Mouse (Mus musculus) adipose tissue, adult 10 weeks (tissue): ENCODE measurements around the gene Pclaf. TPM values are rescaled to one million over a fixed set of nuclear protein-coding genes. Genes with fewer than 3 reads are reported as not detected.

ENCODE experiments used
- polyA plus RNA-seq: library from polyadenylated mRNA; stranded (reverse); fragments of 350-450 nt; fragmentation: Illumina TruSeq; extraction: RNeasy Lipid Tissue Mini Kit (QIAGEN cat#74804); gene quantifications from one replicate; pipeline ENCODE4 v1.2.3, GENCODE M21; 2014; ENCODE audit warnings: low read depth, low replicate concordance

Gene Pclaf
- 1.4 TPM for polyA plus RNA-seq

DNA sequence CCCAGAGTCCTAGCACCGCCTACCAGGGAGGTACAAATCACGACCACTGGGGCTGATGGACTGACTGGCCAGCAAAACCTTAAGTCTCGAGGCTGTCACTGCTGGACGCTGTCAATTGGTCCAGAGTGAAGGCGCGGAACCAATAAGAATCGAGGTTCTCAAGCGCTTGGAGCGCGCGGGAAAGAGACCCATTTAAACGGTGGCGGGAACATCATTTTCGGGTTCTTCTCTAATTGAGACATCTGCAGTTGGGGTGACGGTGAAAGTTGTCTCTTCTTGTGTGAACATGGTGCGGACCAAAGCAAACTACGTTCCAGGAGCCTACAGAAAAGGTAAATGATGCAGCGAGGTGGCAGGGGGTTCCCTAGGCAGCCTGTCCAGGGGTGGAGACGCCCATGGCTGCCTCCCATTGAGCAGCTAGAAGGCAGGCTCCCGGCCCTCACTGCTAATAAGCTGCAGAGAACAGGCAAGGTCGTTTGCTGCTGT is at the start of gene Pclaf:
Pclaf (plus strand) TSS at position 95 of the 486 bp plus-strand sequence.

DNA sequence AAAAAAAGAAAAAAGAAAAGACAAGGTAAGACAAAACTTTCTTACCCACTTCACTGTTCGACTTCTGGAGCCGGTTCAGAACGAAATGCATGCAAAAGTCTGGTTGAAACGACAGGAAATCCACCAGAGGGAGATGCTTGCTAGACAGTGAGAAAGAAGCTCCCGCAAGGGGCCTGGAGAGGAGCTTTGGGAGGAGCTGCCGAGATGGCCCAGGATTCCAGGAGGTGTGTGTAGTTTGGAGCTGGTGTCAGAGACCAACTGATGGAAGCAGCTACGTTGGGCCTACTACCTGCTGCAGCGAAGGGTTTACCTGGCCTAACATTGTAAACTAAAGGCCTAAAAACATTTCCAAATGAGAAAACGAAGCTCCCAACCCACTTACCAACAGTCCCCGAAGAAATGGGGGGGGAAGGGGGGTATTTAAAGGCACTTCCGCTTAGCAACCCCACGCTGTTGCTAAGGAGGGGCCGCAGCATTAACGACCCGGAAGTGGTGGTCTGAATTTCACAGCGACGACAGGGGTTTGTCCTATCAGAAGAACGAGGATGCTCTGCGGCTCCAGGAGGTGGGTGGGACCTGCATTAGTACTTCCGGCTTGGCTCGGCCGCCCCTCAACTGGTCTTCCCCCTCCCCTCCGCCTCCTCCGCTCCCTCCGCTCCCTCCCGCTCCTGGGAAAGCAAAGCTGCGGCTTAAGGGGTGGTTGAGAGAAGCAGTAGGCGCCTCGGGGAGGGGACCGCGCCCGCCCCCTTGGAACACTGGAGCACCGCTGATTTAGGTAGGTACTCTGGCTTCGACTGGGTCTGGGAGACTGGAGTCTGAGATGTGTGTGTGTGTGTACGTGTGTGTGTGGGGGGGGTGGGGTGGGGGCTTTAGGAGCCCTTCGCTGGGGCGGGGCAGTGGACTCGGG is 18.6 kb downstream of the Pclaf start, which contains the start of the genes Trip4 and Csnk1g1:
Trip4 (minus strand) TSS at position 401 of the 907 bp plus-strand sequence.
Csnk1g1 (plus strand) TSS at position 531 of the 907 bp plus-strand sequence.

Other genes starting within 250 kb of the Pclaf start
- gene Oaz2, start 222.2 kb upstream of the Pclaf start, polyA plus RNA-seq = 107 TPM
- gene Zfp609, start 62.7 kb upstream of the Pclaf start, polyA plus RNA-seq = 12.7 TPM
- 30.1 TPM for gene Trip4, start 18.6 kb downstream of the Pclaf start, polyA plus RNA-seq
- gene Csnk1g1, start 18.7 kb downstream of the Pclaf start, polyA plus RNA-seq = 9.6 TPM
- 768 TPM for gene Ppib, start 170.0 kb downstream of the Pclaf start, polyA plus RNA-seq
- gene Snx22, start 179.5 kb downstream of the Pclaf start, polyA plus RNA-seq = 5.8 TPM
- gene Snx1, start 236.3 kb downstream of the Pclaf start, polyA plus RNA-seq = 196 TPM
- gene Ciao2a, start 236.4 kb downstream of the Pclaf start, polyA plus RNA-seq = 51.8 TPM